Mouse (Mus musculus): ENCODE measurements around the gene 4930503B20Rik. TPM values are rescaled to one million over a fixed set of nuclear protein-coding genes. Genes with fewer than 3 reads are reported as not detected.

4930503B20Rik gene
- total RNA-seq, 2 experiments from 2014 or later = not detected

DNA sequence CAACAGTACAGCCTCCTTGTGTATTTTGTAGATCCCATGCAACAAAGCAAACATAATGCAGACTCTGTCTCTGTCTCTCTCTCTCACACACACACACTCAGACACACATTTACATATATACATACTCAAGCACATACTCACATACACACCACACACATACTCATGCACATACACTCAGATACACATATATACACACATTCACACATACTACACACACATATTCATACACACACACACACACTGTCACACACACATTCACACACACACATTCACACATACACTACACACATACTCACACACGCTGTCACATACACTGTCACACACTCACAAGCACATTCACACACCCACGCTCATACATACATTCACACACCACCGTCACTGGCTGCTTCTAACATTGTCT, 48.6 kb downstream of the 4930503B20Rik start:
- intact Hi-C loops (cut with DNase I) = no loop called here
- DNase-seq = no peak

DNA sequence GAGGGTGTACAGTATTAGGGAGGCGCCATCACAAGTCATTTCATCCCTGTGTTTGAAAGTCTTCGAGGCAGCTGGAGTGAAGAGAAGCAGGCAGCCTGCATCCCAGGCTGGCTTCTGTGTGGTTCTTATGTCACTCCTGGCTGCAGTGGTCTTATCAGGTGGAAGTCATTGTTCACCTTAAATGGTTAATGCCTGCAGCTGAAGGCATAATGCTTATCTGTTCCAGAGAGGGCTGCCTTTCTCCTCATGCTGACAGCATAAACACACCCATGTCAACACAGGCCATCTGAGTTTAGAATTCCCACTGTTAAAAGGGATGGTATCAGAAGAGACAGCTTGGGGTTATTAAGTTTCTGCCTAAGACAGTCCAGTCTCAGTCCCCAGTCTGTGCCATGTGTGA, 49.9 kb downstream of the 4930503B20Rik start:
- intact Hi-C loops (cut with DNase I) = no loop called here
- DNase-seq = peak in 1 of 2 experiments; percentile 12

DNA sequence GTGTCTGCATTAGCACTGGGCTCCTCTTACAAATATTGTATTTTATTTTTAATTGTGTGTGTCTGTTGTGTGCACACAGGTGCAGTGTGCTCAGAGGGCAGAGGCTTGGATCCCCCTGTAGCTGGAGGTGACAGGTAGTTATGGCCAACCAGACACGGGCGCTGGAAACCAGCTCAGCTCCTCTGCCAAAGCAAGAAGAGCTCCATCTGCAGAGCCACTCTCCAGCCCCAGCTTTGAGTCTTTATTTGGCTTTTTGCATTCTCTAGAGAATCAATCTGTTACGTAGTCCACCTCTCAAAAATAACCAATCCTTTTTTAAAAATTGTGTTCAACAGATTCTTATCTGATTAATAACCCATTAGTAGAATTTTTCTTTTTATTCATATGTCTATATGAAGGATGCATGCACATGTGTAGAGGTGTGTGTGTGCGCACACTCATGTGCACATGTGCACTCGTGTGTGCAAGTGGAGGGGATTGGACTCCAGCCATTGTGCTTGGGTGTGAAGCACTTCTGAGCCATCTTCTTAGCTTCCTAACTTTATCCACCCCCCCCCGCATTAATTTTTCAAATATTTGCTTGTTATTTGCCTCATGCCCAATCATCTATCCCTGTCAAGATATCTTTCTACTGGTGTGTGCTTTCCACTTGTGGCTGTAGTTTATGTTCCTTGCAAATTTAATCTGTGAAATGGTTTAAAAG, 51.8 kb downstream of the 4930503B20Rik start:
- DNase-seq = peak in 1 of 2 experiments; percentile 7
- intact Hi-C loops (cut with DNase I) = no loop called here

DNA sequence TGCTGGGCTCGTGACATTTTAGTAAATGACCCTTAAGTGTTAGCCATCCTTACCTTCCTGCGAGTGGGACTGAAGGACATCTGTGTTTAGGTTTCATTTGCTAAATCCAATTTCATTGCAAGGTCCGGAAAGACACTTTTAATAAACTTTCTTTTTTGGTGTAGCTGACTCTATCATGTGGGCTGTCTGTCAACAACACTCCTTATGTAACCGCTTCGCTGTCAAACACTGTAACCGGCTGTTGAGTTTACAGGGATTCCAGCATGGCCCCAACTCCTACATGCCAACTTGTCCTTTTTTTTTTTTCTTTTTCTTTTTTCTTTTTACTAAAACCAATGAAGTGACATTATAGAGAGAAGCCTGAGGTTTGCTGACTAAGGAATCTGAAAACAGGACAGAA, 52.7 kb downstream of the 4930503B20Rik start:
- DNase-seq = no peak
- intact Hi-C loops (cut with DNase I) = no loop called here

DNA sequence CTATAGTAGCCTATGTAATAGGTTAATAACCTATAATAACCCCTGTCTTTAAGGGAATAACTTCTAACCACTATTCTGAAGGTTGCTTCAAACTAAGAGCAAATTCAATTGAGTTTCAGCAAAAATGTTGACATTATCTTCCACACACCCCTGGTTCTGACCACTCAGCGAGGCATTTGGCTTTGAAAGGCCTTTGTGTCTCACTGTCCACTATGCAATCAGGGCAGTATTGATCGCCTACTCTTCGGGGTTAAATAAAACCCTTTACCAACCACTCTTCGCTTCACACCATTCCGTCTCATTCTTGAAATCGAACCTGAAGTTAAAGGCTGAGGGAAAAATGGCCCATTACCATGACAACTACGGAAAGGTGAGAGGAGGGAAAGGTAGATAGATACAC, 54.3 kb downstream of the 4930503B20Rik start:
- intact Hi-C loops (cut with DNase I) = no loop called here
- no peak for DNase-seq

DNA sequence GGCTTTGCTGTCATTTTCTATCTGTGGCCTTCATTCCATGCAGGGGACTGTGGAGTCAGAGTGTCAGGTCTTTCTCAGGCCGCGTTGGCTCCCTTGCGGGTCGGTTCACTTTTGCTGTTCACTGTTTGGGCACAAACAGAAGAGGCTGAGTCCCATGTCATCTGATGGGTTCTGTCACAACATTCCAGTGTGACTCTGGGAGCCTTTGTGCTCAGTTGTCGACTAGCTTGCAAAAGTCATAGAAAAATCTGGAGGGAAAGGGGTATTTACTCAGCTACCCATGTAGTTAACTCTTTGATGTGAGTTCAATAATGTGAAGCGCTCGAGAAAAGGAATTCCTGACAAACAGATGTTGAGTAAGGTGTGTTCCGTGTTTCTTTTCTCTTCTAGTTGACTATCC, 54.7 kb downstream of the 4930503B20Rik start:
- intact Hi-C loops (cut with DNase I) = no loop called here
- no peak for DNase-seq

DNA sequence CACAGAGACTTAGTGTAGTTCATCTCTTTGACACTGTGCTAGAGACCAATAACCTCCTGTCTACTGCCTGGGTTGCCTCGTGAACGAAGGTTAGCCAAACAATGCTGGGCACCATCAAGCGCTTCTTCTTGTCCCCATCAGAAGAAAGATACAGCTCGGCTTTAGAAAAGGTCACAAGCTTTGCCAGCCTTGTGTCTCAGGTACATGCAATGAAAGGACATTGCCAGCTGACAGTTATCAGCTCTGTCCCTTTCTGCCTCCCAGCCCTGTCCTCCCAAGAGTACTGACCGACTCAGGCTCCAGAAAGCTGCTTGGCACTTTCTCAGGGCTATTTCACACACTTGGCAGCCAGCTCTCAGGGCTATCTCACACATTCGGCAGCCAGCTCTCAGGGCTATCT, 55.7 kb downstream of the 4930503B20Rik start:
- peak in 1 of 2 experiments; percentile 10 for DNase-seq
- intact Hi-C loops (cut with DNase I) = no loop called here

Other genes with a start within 250 kb of the 4930503B20Rik start
- 10 to 100 TPM; 11.7 to 15.3 TPM for gene Ssx2ip, start 246.7 kb downstream of the 4930503B20Rik start, total RNA-seq (2021)
- gene Ctbs, start 201.5 kb downstream of the 4930503B20Rik start, total RNA-seq (2021) = 1 to 10 TPM; 6.2 to 6.3 TPM
- 1 to 10 TPM; 2.3 to 3.6 TPM for gene Spata1, start 151.6 kb downstream of the 4930503B20Rik start, total RNA-seq (2021)
- 100 to 1,000 TPM; 249 to 286 TPM for gene Gng5, start 151.5 kb downstream of the 4930503B20Rik start, total RNA-seq (2021)
- gene Rpf1, start 129.9 kb downstream of the 4930503B20Rik start, total RNA-seq (2021) = 10 to 100 TPM; 16.4 to 16.7 TPM
- gene Uox, start 80.9 kb downstream of the 4930503B20Rik start, total RNA-seq (2021) = not detected
- gene Dnase2b, start 35.7 kb downstream of the 4930503B20Rik start, total RNA-seq (2021) = not detected
- 1 to 10 TPM; 1.8 TPM for gene Samd13, start 34.3 kb upstream of the 4930503B20Rik start, total RNA-seq (2021)
- 10 to 100 TPM; 92.4 to 99.7 TPM for gene Prkacb, start 161.7 kb upstream of the 4930503B20Rik start, total RNA-seq (2021)
- 1 to 10 TPM; 2.6 to 3.1 TPM for gene Ttll7, start 201.1 kb upstream of the 4930503B20Rik start, total RNA-seq (2021)